Mouse (Mus musculus) heart, adult 18-20 months (tissue): Measurements from ENCODE around the gene Lpin2. TPM values are rescaled to one million over a fixed set of nuclear protein-coding genes. Genes with fewer than 3 reads are reported as not detected.
A peak's percentile ranks its signal among the peaks of the same experiment; 100 is the strongest.

Experiments
- DNase-seq, 2 experiments: peaks; one replicate each; pipeline ENCODE4 v3.0.0; 2021 to 2022; ENCODE audit warnings: mixed read lengths in 1 of 2
- total RNA-seq, 2 experiments: library from RNA; stranded (reverse); gene quantifications; 2 replicates each; pipeline ENCODE4 v1.2.3; 2021

The Lpin2 gene
- total RNA-seq, 2 experiments from 2014 or later, result 14.6 to 19.1 TPM

DNA sequence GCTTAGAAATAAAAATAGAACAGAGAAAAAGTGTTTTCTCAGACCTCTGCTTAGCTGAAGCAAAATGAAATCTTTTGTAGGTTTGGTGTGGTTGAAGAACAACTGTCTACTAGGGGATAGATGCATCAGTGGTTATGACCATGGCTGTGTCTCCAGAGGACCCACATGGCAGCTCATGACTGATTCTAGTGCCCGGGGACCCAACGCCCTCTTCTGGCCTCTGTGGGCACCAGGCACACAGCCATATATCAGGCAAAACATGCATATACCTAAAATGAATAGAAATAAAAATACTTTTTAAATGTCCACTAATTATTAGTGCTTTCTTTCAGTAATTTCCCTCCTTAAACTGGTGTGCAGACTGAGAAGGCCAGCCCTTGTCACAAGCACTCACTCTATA, 49.6 kb downstream of the Lpin2 start:
- DNase-seq, result no peak

DNA sequence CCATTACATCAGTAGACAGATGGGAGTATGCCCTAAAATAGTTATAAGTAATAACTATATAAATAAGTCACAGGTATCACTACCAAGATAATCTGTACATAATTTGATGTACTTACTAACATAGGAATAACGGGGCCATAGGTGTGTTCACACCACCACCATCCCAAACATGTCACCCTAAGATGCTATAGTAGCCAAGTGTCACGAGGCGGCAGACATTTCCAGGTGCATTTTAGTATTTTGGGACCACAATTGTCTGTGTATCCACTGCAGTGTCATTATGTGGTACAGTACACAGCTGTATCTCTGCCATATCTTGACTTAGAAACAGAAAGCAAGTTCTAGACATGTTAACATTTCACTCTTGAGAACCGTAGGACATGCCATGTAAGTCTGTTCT, 50.9 kb downstream of the Lpin2 start:
- DNase-seq, result no peak

DNA sequence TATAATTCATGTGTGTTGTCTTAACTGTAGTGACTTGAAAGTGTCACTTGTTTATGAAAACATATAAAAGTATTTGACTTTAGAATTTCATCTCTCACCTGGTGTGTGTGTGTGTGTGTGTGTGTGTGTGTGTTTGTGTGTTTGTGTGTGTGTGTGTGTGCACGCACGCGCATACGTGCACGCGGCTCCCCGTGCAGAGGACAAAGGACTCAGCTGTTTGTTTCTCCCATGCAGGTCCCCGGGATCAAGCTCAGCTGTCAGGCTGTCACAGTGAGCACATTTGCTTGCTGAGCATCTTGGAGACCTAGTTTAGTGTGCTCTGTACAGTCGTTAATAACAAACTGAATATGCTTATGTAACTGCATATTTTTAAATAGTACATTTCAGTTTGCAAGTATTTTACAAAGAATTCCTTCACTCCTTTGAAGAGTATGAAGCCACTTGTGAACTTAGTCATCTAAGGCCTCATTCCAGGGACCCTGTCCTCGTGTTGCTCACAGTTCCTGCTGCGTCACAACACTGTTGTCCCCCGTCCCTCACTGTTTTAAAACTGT, 51.8 kb downstream of the Lpin2 start:
- DNase-seq, result no peak

DNA sequence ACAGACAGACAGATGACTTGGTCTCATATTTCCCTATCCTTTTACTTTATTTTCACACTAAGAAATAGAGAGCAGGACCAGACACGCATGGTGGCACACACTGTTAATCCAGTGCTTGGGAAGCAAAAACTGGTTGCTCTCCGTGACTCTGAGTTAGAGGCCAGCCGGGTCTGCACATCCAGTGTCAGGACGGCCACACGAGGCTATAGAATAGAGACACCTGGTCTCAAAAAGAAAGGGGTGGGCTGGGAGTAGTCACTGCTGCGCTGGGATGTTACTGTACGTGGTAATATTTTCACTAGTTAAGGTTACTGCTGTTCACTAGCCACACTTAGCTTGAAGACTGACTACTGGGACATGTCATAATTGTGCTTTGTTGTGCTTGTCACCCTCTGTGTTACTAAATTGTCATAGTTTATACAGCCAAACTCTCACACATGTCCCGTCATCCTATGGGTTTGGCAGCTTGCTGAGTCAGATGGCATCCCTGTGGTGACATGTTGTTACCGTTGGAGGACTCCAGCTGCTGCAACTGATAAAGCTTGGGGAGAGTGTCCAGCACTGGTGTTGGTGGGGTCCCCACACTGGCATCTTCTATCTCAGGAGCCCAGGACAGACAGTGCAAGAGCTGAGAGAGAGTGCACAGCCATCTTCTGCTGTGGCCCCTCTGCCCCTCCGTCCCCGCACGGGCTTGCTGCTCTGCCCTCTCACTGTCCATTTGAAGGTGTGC, 53.0 kb downstream of the Lpin2 start:
- no peak for DNase-seq

DNA sequence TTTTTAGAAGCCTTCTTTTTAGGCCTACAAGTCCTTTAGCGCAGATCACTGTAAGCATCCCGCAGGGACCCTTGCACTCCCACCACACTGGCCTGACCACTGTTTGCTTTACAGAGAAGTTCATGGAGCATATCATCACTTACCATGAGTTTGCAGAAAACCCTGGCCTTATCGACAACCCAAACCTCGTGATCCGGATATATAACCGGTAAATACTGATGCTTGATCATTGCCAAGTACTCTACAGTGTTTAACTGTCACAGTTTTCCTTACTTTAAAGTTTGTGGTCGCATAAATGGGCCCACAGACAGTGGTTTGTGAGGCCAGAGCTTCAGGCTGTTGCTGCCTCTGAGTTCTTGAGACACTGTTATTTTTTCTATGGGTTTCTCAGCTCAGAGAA, 56.1 kb downstream of the Lpin2 start:
- DNase-seq, result no peak

DNA sequence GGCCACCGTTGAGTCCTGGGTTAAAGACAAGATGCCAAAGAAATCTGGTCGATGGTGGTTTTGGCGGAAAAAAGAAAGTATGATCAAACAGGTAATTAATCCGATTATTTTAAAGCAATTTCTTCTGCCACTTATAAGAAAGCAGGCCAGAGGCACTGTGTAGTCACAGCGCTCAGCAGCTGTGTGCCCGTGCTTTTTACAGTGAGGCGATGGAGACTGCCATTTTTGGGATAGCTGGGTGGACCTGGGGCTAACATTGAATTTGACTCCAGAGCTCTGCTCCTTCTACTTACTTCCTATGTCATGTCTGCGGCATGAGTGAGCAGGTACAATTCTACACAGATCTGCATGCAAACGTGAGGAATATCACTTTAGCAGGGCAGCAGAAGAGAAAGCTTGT, 58.5 kb downstream of the Lpin2 start:
- DNase-seq, result no peak

DNA sequence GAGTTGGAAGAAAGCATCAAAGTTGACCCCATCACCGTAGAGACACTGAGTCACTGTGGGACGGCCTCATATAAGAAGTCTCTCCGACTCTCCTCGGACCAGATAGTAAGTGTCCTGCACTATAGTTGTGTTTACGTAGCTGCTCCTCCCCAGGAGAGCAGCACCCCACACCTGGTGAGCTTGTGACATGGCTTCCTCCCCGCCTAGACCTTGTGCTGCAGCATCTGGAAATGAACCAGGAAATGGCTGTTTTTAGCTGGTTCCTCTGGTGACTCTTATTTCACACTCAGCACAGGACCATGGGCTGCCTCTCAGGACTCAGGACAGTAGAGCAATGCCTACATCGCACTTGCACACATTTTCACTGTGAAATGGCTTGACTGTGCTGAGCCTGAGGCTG, 60.3 kb downstream of the Lpin2 start:
- no peak for DNase-seq

DNA sequence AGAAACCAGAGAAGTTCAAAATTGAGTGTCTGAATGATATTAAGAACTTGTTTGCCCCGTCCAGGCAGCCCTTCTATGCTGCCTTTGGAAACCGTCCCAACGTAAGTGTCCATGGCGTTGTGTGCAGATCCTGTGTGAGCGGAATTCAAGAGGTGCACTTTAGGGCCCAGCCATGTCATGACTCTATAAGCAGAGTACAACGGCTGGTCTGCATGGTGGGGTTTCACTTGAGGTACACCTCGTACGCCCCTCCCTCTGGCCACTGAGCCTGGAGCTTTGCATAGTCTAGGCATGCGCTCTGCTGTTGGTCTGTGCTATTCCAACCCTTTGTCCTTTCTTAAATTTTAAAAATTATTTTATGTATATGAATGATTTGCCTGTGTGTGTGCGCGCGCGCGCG, 62.8 kb downstream of the Lpin2 start:
- no peak for DNase-seq

DNA sequence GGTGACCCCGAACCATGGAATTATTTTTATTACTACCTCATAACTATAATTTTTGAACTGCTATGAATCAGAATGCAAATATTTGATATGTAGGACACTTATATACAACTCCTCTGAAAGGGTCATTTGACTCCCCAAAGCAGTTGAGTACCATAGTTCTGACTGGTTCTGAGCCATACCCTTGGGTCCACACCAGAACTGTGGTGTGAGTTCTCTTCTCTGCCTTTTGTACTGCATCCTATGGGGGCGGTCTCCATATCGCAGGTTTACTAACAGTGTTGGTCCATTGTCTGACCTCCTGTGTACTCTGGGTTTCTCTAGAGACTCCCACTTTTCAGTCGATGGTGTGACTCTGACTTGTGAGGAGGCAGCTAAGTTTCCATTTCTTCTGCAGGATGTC, 63.7 kb downstream of the Lpin2 start:
- DNase-seq, result no peak

DNA sequence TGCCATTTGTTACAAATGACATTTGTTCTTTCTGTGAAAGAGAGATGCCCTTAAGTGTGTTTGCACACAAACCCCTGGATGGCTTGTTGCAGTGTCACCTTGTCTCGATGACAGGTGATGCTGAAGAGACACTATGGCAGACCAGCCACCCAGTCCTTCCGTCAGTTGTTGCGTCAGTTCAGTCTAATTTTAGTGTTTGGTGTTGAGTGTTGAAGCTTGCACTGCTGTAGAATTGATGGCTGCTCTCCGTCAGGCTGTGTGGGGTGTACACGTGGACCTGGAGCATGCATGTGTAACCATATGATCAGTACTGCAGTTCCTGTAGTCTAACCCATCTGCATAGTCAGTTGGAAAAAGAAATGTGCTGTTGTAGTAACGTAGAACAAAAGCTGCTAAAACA, 66.6 kb downstream of the Lpin2 start:
- peak; percentile 48 to 50 for DNase-seq

DNA sequence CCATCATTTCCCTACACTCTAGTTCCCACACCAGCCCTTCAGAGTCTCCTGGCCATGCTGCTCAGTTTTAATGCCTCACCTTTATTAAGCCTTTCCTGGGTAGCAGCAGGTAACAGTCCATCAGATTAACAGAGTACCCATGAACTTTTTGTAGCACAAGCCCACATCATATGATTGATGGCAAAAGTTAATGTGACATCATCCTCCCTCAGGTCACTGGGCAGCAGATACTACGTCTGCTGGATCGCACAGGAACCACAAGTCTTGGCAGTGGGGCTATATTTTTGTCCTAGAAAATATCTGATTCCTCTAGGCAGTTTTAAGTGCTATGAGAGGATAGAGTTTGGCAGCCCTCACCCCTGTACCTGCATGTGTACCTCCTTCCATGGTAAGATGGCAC, 67.7 kb downstream of the Lpin2 start:
- DNase-seq, result no peak

DNA sequence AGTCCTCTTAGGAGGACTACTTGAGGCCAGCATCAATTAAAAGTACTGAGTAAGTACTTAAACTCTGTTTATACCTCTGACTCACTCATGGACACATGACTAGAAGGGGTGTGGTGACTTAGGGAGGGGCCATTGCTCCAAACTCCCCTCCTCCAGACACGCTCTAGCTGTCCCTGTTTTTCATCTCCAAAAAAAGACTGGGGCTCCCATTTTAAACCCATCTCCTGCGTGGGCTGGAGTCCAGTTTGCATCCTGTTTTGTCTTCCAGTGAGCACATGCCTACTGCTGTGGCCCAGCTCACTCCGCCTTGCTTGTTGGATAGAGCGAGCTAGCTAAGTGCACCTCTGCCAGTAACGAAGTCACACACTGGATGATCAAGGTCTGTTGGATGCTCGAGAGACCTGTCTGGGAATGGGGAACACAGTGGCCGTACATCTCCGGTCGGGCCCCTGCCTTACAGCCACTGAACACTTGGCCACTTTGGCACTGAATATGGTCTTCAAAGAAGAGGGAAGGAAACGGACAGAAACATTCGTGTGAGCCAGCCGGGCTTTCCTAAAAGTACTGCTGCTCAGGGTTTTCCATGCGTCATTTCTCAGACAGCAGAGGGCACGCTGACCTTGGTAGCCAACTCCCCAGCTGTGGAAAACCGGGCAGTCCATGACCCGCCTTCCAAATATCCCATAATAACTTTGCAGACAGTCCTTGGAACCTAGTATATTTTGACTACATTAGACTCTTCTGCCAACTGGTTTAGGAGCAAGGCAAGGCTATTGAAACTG, 68.7 kb downstream of the Lpin2 start:
- peak; percentile 71 to 78 for DNase-seq

DNA sequence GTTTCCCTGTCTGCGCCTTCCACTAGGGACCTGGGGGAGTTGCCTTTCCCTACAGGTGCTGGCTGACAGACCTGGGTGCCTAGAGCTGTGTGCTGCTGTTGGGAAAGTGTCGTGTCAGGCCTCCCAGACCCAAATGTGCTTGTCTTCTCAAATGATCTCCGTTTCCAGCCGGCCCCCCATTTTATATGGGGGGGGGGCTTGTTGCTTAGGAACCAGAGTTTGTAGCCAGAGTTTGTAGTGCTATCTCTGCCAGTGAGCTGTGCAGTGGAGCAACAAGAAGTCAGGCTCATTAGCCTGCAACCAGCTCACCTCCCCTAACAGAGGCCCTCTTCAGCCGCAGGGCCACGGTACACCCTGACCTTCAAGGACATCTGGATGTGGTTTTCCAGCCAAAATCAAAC, 69.2 kb downstream of the Lpin2 start:
- DNase-seq, result peak in 1 of 2 experiments; percentile 40

DNA sequence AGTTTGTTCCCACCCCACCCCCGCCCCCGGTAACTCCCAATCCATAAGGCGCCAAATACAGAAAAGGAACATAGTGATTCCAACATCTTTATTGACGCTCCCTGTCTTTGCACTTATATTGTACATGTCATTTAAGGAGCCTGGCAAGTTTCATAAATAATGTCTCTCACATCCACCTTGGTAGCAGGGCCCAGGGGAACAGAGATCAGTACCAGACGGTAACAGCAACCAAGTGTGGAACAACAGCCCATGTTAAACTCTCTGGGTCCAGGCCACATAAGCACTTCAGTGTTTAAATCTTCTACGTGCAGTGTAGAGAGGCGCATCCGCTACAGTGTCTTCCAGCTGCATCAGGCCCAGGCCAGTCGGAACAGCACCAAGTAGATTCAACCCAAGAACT, 69.7 kb downstream of the Lpin2 start:
- no peak for DNase-seq

DNA sequence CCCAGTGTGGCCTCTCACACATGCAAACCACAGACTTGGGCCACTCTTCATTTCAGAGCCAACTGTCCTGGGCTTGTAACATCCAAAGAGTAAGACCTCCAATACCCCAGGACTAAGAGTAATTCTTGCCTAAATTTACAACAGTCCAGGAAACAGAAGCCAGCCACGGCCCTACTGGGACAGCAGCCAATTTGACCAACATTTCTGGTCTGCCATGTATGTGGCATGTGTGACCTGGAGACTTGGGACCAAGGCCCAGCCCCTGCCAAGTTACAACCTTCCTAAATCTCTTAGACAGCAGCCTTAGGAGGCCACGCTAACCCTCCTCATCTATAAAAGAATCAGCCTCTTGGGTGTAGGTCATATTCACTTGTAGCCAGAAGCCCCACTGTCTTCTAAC, 71.0 kb downstream of the Lpin2 start:
- DNase-seq, result no peak

DNA sequence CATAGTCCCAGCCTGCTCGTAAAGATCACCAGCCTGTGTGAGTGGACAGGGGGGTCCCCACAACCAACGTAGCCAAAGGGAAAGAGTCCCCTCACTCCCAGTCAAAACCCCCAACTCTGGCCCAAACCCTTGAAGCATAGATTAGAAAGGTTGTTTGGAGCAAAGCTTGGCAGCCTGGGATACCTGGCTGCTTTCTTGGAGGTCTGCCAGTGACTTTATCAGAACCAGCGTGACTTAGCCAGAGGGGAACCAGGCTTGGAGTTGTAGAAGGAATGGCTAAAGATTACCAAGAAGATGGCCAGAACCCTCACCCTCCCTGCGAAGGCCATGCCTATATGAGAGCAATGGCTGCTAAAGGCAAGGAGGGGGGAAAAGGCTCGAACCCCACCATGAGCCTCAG, 71.7 kb downstream of the Lpin2 start:
- DNase-seq, result peak in 1 of 2 experiments; percentile 51

DNA sequence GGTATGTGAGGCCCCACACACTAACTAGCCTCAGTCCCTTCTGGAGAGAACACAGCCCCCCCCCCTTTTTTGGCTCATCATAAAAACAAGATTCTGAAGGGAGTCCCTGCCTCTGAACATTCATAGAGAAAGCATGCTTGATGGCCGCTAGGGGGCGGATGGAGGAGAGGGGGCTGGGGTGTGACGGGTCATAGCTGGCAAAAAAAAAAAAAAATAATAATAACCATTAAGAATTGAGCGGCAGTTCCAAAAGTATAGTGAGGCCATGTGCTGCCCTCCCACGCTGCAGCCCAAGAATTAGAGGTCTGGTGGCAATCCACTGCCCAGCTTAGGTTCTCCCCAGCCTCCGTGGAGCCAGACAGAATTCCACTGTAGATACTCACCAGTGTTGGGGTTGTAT, 72.4 kb downstream of the Lpin2 start:
- peak in 1 of 2 experiments; percentile 69 for DNase-seq

DNA sequence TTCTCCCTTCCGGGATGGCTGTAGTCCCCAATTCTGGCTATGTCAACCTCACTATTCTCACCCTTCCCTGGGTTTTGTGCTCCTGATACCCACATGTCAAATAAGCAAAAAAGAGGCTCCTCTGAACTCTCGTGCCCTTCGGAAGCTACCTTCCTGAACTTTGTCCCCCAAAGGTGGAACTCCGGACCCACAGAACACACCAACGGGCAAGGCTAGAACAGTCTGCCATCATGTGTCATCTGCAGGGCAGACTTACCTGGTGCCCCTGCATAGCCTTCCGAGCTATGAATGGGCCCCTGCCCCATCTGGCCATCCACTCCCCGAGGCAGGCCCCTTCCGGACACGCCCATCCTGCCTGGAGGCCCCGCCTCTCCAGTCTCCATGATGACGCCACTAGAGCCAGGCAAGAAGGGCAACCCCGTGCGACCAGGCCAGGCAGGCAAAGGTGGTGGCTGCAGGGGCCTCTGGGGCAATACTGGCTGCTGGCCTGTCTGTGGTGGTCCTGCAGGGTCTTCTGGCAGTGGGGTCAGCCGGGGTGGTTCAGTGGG, 73.8 kb downstream of the Lpin2 start:
- DNase-seq, result peak in 1 of 2 experiments; percentile 29

DNA sequence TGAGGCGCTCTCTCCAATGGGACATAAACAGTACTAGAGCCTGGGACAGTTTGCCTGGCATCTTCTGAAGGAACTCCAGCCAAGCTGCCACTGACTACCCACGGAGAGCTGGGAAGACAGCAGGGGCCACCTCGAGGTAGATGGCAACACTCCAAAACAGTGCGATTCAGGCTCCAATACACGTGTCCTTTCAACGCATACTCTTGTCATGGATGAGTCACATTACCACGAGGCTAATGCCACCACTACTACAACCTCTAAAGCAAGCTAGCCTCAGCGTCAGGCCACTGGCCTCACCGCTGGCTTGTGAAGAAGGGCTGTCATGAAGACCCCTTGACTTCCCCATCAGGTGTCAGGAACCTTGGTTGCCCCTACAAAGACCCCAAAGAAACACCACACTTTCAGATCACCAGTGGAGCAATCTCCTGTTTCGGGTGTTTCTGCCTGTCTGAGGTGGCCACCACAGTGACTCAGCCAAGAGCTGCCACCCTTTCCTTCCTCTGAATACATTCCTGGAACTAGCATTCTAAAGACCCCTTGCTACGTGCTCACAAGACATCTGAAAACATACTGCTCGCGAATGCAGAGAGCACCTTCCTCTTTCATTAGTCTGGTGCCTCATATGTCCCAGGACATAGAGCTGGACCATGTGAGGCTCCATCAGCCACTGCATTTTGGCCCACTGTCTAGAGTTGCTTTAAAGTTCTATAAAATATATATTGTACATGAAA, 74.6 kb downstream of the Lpin2 start:
- peak; percentile 72 to 74 for DNase-seq

DNA sequence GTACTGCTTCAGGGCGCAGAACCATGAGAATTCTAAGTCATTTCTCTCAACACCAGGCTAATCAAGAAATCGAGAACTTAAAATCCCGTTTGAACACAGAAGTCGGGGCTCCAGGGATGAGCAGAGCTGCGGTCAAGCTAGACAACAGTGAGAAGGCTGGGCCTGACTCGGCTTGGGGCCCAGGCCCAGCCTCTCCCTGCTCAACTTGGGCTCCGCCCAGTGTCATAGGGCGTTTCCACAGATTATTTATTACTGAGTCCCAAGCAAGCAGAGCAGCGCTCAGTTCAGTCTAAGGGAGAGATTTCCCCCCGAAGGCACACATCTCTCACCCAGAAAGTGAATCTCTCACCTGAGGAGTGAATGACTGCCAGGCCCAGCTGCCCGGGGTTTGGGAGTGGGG, 77.4 kb downstream of the Lpin2 start:
- DNase-seq, result peak; percentile 65 to 75

DNA sequence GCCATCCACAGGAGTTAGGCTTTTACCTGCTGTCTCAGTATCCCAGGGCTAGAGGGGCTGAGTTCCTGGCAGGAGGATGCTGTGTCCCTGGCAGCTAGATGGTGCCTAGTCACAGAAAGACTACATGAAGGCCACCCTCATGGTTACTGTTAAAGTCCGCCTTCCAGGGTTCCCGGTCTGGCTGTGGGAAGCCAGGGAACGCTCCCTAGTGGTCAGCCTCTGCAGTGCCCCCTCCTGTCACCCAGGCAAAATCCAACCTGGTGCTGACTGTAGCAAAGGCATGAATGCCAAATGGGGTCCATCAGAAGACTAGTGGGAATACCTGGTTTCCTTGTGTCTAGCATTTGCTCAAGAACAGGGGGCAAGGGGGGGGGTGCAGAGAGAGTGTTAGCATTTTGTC, 78.3 kb downstream of the Lpin2 start:
- DNase-seq, result no peak

DNA sequence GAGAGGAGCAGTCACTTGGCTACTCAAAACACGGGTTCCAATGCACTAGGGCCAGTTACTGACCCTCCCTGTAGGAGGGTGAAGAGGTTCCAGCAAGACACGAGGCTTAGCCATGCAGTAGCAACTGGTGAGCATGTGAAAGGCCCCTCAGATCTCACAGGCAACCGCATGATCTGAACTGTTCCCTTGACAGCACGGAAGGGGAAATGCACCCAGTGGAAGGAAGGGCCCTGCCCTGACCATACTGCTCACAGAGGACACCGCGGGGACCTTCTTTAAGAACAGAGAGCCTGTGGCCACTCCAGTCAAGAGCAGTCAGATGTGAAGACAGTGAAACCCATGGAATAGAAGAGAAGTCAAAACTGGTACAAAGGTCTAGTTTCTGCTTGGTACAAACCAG, 80.8 kb downstream of the Lpin2 start:
- peak; percentile 22 to 45 for DNase-seq

DNA sequence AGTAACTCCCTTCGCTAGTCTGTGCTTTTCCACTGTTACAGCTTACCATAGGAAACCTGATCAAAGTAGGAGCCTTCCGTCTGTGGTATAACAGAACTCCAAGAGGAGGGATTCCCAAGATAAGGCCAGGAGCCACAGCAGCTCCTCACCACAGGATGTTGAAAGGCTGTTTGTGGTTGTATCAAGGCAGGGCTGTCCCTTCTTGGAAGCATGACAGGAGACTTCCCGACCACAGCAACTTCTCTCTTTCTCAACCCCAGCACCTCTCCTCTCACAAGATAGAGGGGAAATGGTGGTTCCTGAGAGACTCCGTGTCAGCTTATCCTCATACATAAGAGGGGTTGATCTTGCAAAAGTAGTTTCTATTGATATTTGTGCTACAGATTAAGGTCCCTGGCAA, 82.4 kb downstream of the Lpin2 start:
- DNase-seq, result no peak
